ENCODE assay signal across 11 mouse cellular contexts in genomic region chr7:65249656-65250055, GRCm38 (mm10).
"Had no signal": no experiment of that assay in that cellular context is flagged by ENCODE, and none has a peak within 500 bp of the region (broad histone marks: within the 10 kb centered on the region; RNA-seq: fewer than 3 reads in every experiment).

No protein-coding gene starts in this region.

- H3K4me3 ChIP-seq: limb, embryonic 13.5 days; liver, embryonic 12.5 days; midbrain, embryonic 12.5 days; myocyte; neural tube, embryonic 15.5 days had no signal

- H3K4me2 ChIP-seq: limb, embryonic 13.5 days; liver, embryonic 12.5 days; midbrain, embryonic 12.5 days; neural tube, embryonic 15.5 days had no signal

- DNase-seq: kidney, adult 8-10 months; kidney, postnatal 25 days; right cerebral cortex, adult 18-20 months; right cerebral cortex, postnatal 25 days; thymus, postnatal 36 days had no signal

- ATAC-seq: intestine, embryonic 16.5 days; liver, embryonic 12.5 days had no signal

- H3K36me3 ChIP-seq: limb, embryonic 13.5 days; liver, embryonic 12.5 days; midbrain, embryonic 12.5 days; neural tube, embryonic 15.5 days had no signal

- H3K9ac ChIP-seq: limb, embryonic 13.5 days; liver, embryonic 12.5 days; midbrain, embryonic 12.5 days; neural tube, embryonic 15.5 days had no signal

- H3K27ac ChIP-seq: limb, embryonic 13.5 days; liver, embryonic 12.5 days; midbrain, embryonic 12.5 days; neural tube, embryonic 15.5 days had no signal

- H3K9me3 ChIP-seq: liver, embryonic 12.5 days; neural tube, embryonic 15.5 days had no signal

- H3K4me1 ChIP-seq: limb, embryonic 13.5 days; liver, embryonic 12.5 days; midbrain, embryonic 12.5 days; neural tube, embryonic 15.5 days had no signal

- H3K27me3 ChIP-seq: limb, embryonic 13.5 days; liver, embryonic 12.5 days; midbrain, embryonic 12.5 days; neural tube, embryonic 15.5 days had no signal
